Mouse (Mus musculus) urinary bladder, postnatal 14 days (tissue): Measurements from ENCODE around the gene Cdca5.
A peak's percentile ranks its signal among the peaks of the same experiment; 100 is the strongest.
"Not testable (repeated sequence)": the region's sequence is repeated elsewhere in the genome, so short reads cannot be mapped to it uniquely, and the experiment has no call there.

Experiments
- DNase-seq: peaks from one replicate; pipeline ENCODE4 v3.0.0; 2021; ENCODE audit warnings: low spot score

The Cdca5 gene

GRCm38 (mm10) chr19:6084478-6085248 is at the start of gene Cdca5, which contains the start of gene Zfpl1:
Gene Cdca5 (plus strand): TSS chr19:6084983.
Gene Zfpl1 (minus strand): TSS chr19:6084956.
- DNase-seq, result peak; percentile 96

- DNase-seq, result no peak
Observed at GRCm38 (mm10) chr19:6035966-6036585, 48.7 kb upstream of the Cdca5 start.

- no peak for DNase-seq
Observed at GRCm38 (mm10) chr19:6037695-6038094, 47.1 kb upstream of the Cdca5 start.

- DNase-seq, result no peak
Observed at GRCm38 (mm10) chr19:6038326-6038725, 46.5 kb upstream of the Cdca5 start.

GRCm38 (mm10) chr19:6040002-6040401 is 44.8 kb upstream of the Cdca5 start:
- no peak for DNase-seq

GRCm38 (mm10) chr19:6042293-6042692 is 42.5 kb upstream of the Cdca5 start:
- no peak for DNase-seq

GRCm38 (mm10) chr19:6044102-6044501 is 40.7 kb upstream of the Cdca5 start:
- not testable (repeated sequence) for DNase-seq

- DNase-seq, result no peak
Observed at GRCm38 (mm10) chr19:6045366-6046293, 39.2 kb upstream of the Cdca5 start.

- DNase-seq, result peak; percentile 88
Observed at GRCm38 (mm10) chr19:6046294-6047153, 38.3 kb upstream of the Cdca5 start, which contains the start of gene Syvn1. Gene Syvn1 (plus strand): TSS chr19:6046576.

- no peak for DNase-seq
Observed at GRCm38 (mm10) chr19:6047154-6047898, 37.5 kb upstream of the Cdca5 start.

- DNase-seq, result no peak
Observed at GRCm38 (mm10) chr19:6047899-6048166, 37.0 kb upstream of the Cdca5 start.

- DNase-seq, result no peak
Observed at GRCm38 (mm10) chr19:6048681-6049410, 35.9 kb upstream of the Cdca5 start.

- DNase-seq, result no peak
Observed at GRCm38 (mm10) chr19:6052516-6052915, 32.3 kb upstream of the Cdca5 start.

- no peak for DNase-seq
Observed at GRCm38 (mm10) chr19:6054296-6054695, 30.5 kb upstream of the Cdca5 start.

GRCm38 (mm10) chr19:6056696-6057095 is 28.1 kb upstream of the Cdca5 start:
- DNase-seq, result no peak

- DNase-seq, result peak; percentile 99
Observed at GRCm38 (mm10) chr19:6057313-6058096, 27.3 kb upstream of the Cdca5 start, which contains the start of the genes Mrpl49 and Fau. Gene Mrpl49 (minus strand): TSS chr19:6057785. Gene Fau (plus strand): TSS chr19:6057844.

- DNase-seq, result no peak
Observed at GRCm38 (mm10) chr19:6058513-6058912, 26.3 kb upstream of the Cdca5 start.

GRCm38 (mm10) chr19:6058966-6059365 is 25.8 kb upstream of the Cdca5 start:
- DNase-seq, result no peak

- DNase-seq, result peak; percentile 95
Observed at GRCm38 (mm10) chr19:6061021-6061533, 23.7 kb upstream of the Cdca5 start, which contains the start of gene Znhit2. Gene Znhit2 (plus strand): TSS chr19:6061192.
